Mouse (Mus musculus): ENCODE results near the gene Plch2.

Gene Plch2

GRCm38 (mm10) chr4:155056724-155057123, at the start of gene Plch2:
TSS of gene Plch2 (minus strand) at chr4:155056784.
- peak in 1 of 2 experiments; percentile 40 for DNase-seq

- no peak for DNase-seq
These were observed 42.0 kb upstream of the Plch2 start for GRCm38 (mm10) chr4:155098572-155098971.

DNA sequence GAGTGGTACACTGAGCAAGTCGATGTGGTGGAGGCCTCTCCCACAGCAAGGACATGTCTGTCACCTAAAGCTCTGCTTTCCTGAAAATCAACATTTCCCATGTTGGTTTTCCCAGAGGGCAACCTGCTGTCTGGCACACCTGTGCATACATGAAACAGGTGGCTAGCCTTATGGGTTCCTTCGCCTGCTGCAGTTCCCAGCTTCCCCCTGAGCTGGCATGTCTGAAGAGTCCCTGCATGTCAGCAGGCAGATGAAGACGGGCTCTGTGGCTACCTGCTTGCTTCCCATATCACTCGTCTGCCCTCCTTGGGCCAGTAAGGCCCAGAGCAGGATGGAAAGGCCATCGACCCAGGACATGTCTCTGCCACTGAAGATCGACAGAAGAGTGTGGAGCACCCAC, 40.9 kb upstream of the Plch2 start:
- no peak for DNase-seq

GRCm38 (mm10) chr4:155095967-155096366, 39.4 kb upstream of the Plch2 start:
- DNase-seq = peak; percentile 59 to 74

DNA sequence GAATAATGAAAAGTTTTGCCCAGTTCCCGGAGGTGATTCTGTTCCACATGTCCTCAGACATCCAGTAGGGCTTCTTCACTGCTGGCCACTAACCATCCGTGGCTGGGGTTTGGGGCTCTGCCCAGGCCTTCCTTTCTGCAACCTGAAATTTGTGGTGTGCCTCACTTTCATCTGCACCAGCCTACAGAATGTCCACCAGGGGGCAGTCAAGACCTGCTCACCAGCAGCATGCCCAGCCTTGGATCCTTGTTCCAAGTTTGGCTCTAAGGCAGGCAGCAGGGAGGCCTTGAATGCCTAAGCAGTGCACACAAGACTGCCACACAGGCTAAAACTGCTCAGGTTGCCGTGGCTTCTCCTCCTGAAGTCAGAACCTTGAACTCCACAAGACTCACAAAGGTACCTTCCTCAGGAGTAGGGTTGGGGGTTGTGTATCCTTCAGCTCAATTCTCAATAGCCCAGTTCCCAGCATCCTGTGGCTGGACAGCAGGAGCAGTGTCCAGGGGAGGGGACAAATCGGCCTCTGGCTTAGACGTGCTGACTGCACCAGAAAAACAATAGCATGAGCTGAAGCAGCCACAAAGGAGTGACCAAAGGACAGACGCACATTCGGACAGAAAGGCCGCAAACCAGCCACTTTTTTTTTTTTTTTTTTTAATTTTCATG, 38.8 kb upstream of the Plch2 start:
- DNase-seq = peak; percentile 95 to 96

- DNase-seq = peak; percentile 67
These were observed 38.0 kb upstream of the Plch2 start for GRCm38 (mm10) chr4:155094565-155094964.

GRCm38 (mm10) chr4:155093431-155094149, 37.0 kb upstream of the Plch2 start:
- no peak for DNase-seq

DNA sequence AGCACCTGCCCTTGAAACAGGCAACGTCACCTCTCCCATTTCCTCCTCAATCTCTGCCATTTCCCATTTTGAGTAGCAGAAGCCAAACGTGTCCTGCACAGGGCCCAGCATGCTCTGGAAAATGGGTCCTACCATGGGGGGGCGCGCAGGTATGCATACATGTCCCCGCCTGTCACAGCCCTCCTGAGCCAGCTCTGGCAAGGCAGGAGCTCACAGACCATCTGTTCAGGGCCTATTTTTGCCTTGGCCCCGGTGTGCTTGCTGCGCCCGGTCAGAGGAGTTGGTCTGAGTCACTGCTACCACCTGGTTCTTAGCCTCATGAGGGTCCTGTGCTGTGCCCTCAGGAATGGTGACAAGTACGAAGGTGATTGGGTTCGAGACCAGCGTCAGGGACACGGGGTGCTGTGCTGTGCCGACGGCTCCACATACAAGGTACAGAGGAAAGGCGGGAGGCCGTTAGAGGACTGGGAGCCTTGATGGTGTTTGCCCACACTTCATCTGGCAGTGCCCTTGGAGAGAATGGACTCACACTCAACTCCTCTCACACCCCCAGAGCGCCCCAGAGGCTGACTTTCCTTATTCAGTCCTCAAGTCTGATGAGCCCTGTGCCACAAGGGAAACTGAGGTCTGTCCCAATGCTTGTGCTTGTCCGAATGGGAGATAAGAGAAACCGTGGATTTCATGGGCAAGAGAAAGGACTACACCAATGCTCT, 36.3 kb upstream of the Plch2 start:
- peak; percentile 84 to 91 for DNase-seq

- no peak for DNase-seq
These were observed 34.3 kb upstream of the Plch2 start for GRCm38 (mm10) chr4:155090688-155091449.

DNA sequence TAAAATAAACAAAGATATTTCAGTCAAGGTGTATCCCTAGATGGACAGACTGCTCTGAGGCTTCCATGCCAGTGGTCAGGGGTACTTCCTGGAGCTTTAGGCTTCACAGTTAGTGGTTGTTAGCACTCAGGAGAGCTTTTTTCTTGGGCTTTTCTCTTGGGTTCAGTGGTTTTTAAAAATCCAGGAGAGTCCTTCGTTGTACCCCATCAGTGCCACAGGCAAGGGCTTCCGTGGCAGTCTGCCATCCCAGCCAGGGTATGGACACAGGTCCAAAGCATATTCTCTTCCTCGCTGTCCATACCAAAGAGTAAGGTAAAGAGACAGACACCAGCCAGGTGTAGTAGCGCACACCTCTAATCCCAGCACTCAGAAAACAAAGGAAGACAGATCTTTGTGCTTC, 33.6 kb upstream of the Plch2 start:
- DNase-seq = no peak

- no peak for DNase-seq
These were observed 32.7 kb upstream of the Plch2 start for GRCm38 (mm10) chr4:155089241-155089640.

GRCm38 (mm10) chr4:155086108-155087024, 29.8 kb upstream of the Plch2 start, which contains the start of the genes Rer1 and Morn1:
TSS of gene Rer1 (minus strand) at chr4:155086382.
TSS of gene Morn1 (plus strand) at chr4:155086577.
- peak; percentile 100 for DNase-seq

DNA sequence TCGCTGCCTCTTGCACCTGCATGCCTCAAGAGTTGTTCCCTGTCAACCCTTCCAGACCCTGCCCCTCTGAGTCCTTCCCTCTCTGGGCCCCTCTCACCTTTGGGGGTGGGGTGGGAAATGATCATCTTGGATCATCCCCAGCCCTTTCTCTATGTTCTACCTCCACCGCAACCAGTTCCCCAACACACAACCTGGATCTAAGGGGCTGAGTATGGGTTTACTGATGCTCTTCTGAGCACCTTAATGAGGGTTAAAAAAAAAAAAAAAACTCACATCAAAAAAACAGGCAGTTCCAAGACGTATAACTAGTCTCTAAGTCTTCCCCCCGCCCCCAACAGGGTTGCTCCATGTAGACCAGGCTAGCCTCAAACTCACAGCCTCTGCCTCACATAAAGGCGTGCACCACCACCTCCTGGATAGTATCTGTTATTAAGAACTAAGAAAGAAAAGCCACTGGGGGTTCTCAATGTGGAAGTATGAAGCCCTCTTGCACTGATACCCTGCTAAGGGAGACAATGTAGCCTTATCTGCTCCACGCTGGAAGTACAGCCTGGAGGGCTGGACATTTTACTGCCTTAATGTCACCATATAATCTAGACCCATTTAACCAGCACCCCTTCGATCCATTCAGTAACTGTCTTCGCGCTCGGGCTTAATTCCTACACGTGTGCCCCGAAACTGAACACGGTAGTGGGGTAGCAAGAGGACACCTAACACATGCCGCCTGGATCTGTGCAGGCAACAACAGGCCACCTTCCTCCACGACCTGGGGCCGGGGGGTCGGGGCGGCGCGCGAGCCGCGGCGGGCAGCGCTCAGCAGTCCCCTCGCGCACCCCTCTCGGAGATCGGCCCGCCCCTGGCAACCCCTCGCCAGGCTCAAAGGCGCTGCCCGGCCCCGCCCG, 28.9 kb upstream of the Plch2 start:
- peak in 1 of 2 experiments; percentile 37 for DNase-seq

DNA sequence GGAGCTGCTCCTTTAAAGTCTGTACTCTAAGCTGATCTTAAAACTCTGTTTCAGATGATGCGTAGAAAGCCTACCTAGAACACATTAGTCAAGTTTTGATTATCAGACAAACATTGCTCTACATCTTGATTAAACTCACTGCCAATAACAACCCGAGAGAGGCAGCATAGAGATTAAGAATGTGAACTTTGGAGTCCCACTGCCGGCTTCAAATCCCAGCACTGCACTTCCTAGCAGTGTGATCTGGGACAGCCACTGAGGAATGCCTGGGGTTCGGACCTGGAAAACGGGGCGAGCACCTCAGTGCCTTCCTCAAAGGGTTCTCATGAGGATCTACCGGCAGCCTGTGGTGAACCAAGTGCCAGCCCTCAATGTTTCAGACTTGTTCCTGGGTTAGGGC, 27.8 kb upstream of the Plch2 start:
- no peak for DNase-seq

DNA sequence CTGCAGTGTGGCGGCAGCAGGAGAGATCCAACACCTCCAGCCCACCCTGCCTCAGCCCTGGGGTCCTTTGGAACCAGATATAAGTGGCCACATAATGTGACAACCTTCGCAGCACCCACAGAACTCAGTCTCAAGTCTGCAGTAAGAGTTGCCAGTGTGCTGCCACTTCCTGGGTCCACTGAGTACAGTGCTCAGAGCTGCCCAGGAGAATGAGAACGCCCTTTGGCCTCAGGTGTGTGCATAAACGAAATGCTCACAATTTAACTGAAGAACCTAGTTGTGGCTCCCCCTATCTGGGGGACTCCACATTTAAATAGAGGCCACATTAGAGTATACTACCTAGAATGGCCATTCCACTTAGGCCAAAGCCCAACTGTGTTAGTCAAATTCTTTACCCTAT, 27.0 kb upstream of the Plch2 start:
- no peak for DNase-seq

GRCm38 (mm10) chr4:155079666-155080065, 23.1 kb upstream of the Plch2 start:
- DNase-seq = peak in 1 of 2 experiments; percentile 10

DNA sequence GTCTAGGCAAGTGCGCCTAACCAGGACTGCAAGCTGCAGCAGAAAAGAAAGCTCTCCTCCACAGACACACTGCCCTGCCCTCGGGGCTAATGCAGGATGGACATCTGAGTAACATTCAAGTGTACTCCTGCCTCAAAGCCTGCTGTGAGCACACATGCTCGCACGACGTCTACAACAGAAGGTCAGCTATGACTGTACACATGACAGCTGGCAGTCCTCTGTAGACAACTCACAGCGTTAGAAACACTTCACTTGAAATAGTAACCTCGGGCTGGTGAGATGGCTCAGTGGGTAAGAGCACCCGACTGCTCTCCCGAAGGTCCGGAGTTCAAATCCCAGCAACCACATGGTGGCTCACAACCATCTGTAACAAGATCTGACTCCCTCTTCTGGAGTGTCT, 22.2 kb upstream of the Plch2 start:
- DNase-seq = peak; percentile 46 to 48

GRCm38 (mm10) chr4:155076677-155077076, 20.1 kb upstream of the Plch2 start:
- no peak for DNase-seq

DNA sequence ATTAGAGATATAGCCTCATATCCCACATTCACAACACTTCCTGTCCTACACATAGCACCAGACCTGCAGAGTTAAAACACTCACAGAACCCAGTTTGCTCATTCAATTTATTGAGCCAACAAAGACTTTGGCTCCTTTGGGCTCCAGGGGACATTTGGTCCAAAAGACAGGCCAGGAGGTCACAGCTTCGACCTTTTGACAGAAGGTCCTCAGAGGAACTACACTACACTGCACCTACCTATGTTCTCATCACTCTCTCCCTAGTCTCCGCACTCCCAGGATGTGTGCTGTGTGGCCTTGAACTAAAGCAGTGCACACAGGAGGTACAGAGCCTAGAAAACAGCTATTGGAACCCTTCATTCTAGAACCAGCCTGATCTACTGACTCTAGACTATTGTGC, 19.2 kb upstream of the Plch2 start:
- DNase-seq = no peak

- no peak for DNase-seq
These were observed 18.6 kb upstream of the Plch2 start for GRCm38 (mm10) chr4:155075137-155075536.

DNA sequence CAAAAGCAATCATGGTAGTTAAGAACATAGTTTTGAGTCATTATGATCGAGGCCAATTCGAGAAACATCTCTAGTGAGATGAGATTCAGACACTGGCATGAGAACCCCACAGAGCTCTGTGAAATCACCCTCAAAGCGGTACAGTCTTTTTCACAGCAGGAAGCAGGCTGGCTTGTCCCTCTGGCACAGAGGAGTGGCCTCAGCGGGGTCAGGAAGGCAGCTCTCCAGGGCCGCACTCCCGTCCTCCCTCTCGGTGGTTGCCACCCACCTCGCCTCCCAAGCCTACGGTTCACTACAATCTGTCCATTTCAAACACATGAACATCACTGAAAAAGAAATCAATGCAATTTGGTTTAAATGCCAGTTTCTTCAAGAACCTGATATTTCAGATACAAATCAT, 17.8 kb upstream of the Plch2 start:
- no peak for DNase-seq
